ENCODE assay signal across 16 mouse cellular contexts in the genomic region with DNA sequence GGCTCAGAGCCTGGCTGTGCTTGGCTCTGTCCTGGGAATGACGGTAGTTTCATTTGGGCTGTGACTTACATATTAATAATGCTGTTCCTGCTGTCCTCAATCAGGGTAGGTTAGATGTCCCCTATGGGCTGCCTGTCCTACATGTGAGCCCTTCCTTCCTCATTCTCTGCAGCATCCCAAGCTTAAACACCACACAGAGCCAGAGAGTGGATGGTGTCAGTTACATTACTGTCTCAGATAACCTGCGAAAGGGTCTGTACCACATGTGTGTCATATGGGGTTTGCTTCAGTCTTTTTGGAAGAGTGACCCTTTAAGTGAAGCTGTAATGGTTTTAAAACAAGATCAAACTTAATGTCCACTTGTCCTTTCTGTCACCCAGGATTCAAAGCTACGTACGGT. TPM values are rescaled to one million over a fixed set of nuclear protein-coding genes. Genes with fewer than 3 reads are reported as not detected.
"Had no signal": no experiment of that assay in that cellular context is flagged by ENCODE, and none has a peak within 500 bp of the region (broad histone marks: within the 10 kb centered on the region; RNA-seq: fewer than 3 reads in every experiment).

No protein-coding gene starts in this region.

- ATAC-seq: midbrain, embryonic 13.5 days; midbrain, embryonic 15.5 days had no signal

- DNase-seq: lung, adult 18-20 months; lung, embryonic 14.5 days; lung, postnatal 10 days; lung, postnatal 36 days; right cerebral cortex, postnatal 14 days; thymus, adult 2 months; thymus, postnatal 25 days; thymus, postnatal 4 days had no signal

- H3K4me1 ChIP-seq: midbrain, embryonic 15.5 days had no signal

- H3K27ac ChIP-seq: liver, embryonic 14.5 days; midbrain, embryonic 13.5 days; midbrain, embryonic 15.5 days; neural tube, embryonic 13.5 days; stomach, embryonic 15.5 days; stomach, postnatal 0 days had no signal

- H3K27me3 ChIP-seq: midbrain, embryonic 15.5 days; stomach, embryonic 15.5 days had no signal

- H3K36me3 ChIP-seq: midbrain, embryonic 13.5 days; midbrain, embryonic 15.5 days; neural tube, embryonic 13.5 days; stomach, embryonic 15.5 days had no signal

- H3K4me3 ChIP-seq: megakaryocyte, embryonic 14.5 days; midbrain, embryonic 13.5 days; midbrain, embryonic 15.5 days; neural tube, embryonic 13.5 days; stomach, embryonic 15.5 days had no signal

RNA-seq across cellular contexts. Expression of gene Echdc3, which starts 45.2 kb away (rescaled TPM):
- total RNA-seq: monocyte, adult 5-6 weeks had no signal
